Mouse (Mus musculus): Measurements from ENCODE around the gene Srrm4. TPM values are rescaled to one million over a fixed set of nuclear protein-coding genes. Genes with fewer than 3 reads are reported as not detected.

Gene Srrm4
- polyA plus RNA-seq, 1 experiment from 2014 or later = 0.88 TPM

- no peak overlapping the region for H3K4me2 ChIP-seq (ENCODE audit: low read length)
- no peak for ATAC-seq (ENCODE audit: insufficient number of reproducible peaks, insufficient read depth, low FRiP score, low read depth)
- no peak overlapping the region for H3K27ac ChIP-seq (replicated peaks in 1 of 2; ENCODE audit: control insufficient read depth in 1 of 2, insufficient read depth in 1 of 2, low read depth in 2 of 2, low read length in 2 of 2)
- H3K9ac ChIP-seq (ENCODE audit: low read length) = no peak overlapping the region
- no peaks in the 10 kb centered on the region for H3K36me3 ChIP-seq (ENCODE audit: control insufficient read depth, insufficient read depth, low read length)
- H3K9me3 ChIP-seq (ENCODE audit: control insufficient read depth, low read length) = no peaks in the 10 kb centered on the region
- 0 out of 4 replicates have a peak, but pooled peaks cover 0 to 2% of the 10 kb centered on the region in 2 experiments for H3K4me1 ChIP-seq (ENCODE audit: control insufficient read depth in 2 of 2, insufficient read depth in 2 of 2, low read length in 2 of 2)
- WGBS = 81% methylated on average over 3 of the region's 3 CpGs
- no peaks in the 10 kb centered on the region for H3K27me3 ChIP-seq (ENCODE audit: control insufficient read depth, insufficient read depth, low read length)
- H3K4me3 ChIP-seq (ENCODE audit: control insufficient read depth in 1 of 2, insufficient read depth in 1 of 2, low read depth in 1 of 2, low read length in 2 of 2) = no peak overlapping the region
These were observed 190.8 kb downstream of the Srrm4 start for GRCm38 (mm10) chr5:116400801-116401200.

DNA sequence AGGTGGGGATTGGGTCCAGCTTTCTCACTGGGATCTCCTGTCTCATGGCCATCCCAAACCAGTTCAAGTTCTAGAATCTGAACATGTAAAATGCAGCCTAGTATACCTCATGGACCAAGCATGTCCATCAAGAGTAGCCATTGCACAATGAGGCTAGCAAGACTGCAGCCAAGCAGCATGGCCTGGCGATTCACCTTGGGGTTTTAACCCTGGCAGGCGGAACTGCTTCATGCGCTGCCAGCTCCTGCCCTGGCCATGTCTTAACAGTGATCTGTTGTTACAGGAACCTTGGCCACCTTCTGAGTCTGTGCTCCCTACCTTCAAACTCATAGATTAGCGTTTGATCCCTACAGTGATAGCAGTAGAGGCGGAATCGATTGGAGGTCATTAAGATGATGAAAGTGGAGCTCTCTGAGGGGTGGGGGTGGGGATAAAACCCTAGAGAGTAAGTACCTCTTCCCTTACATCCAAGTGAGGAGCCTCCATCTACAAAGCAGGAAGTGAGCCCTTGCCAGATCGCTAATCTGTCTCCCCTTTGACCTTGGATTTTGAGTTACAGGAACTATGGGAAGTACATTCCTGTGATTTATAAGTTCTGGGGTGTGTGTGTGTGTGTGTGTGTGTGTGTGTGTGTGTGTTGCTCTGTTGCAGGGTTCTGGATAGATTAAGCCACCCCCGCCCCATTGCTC, 191.4 kb downstream of the Srrm4 start:
- 69% methylated on average over 8 of the region's 8 CpGs for WGBS
- 0 out of 4 replicates have a peak, but pooled peaks cover 0 to 2% of the 10 kb centered on the region in 2 experiments for H3K4me1 ChIP-seq (ENCODE audit: control insufficient read depth in 2 of 2, insufficient read depth in 2 of 2, low read length in 2 of 2)
- no peak for ATAC-seq (ENCODE audit: insufficient number of reproducible peaks, insufficient read depth, low FRiP score, low read depth)
- H3K27me3 ChIP-seq (ENCODE audit: control insufficient read depth, insufficient read depth, low read length) = no peaks in the 10 kb centered on the region
- no peak overlapping the region for H3K27ac ChIP-seq (replicated peaks in 1 of 2; ENCODE audit: control insufficient read depth in 1 of 2, insufficient read depth in 1 of 2, low read depth in 2 of 2, low read length in 2 of 2)
- H3K36me3 ChIP-seq (ENCODE audit: control insufficient read depth, insufficient read depth, low read length) = no peaks in the 10 kb centered on the region
- no peak overlapping the region for H3K4me2 ChIP-seq (ENCODE audit: low read length)
- no peak overlapping the region for H3K4me3 ChIP-seq (ENCODE audit: control insufficient read depth in 1 of 2, insufficient read depth in 1 of 2, low read depth in 1 of 2, low read length in 2 of 2)
- H3K9ac ChIP-seq (ENCODE audit: low read length) = no peak overlapping the region
- no peaks in the 10 kb centered on the region for H3K9me3 ChIP-seq (ENCODE audit: control insufficient read depth, low read length)

DNA sequence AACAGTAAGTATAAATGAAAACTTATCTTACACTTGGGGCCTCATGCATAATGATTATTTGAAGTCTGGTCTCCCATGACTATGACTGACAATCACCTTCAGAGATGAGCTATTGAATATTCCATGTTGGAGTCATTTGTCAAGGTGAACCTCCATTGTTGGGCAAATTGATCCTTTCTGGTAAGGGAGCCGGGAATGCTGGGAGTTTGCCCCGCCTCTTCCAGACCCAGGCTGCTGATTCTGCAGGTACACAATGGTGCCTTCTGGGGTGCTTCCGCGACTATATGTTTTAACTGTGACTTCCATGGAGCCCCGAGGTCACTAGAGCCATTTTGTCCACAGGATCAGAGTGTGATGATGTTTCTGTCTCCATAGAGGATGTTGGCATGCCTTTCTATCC, 195.5 kb downstream of the Srrm4 start:
- Histone ChIP-seq H3K27me3 (ENCODE audit: control insufficient read depth, insufficient read depth, low read length) (no peaks in the 10 kb centered on the region), H3K9ac (ENCODE audit: low read length) (no peak overlapping the region), H3K4me2 (ENCODE audit: low read length) (no peak overlapping the region), H3K27ac (replicated peaks in 1 of 2; ENCODE audit: control insufficient read depth in 1 of 2, insufficient read depth in 1 of 2, low read depth in 2 of 2, low read length in 2 of 2) (no peak overlapping the region), H3K4me3 (ENCODE audit: control insufficient read depth in 1 of 2, insufficient read depth in 1 of 2, low read depth in 1 of 2, low read length in 2 of 2) (no peak overlapping the region), H3K36me3 (ENCODE audit: control insufficient read depth, insufficient read depth, low read length) (no peaks in the 10 kb centered on the region), H3K4me1 (ENCODE audit: control insufficient read depth in 2 of 2, insufficient read depth in 2 of 2, low read length in 2 of 2) (peaks cover 0 to 4% of the 10 kb centered on the region in 2 experiments; a peak in 2 of 4 replicates), H3K9me3 (ENCODE audit: control insufficient read depth, low read length) (no peaks in the 10 kb centered on the region)
- WGBS = 75% methylated on average over 5 of the region's 5 CpGs
- no peak for ATAC-seq (ENCODE audit: insufficient number of reproducible peaks, insufficient read depth, low FRiP score, low read depth)

DNA sequence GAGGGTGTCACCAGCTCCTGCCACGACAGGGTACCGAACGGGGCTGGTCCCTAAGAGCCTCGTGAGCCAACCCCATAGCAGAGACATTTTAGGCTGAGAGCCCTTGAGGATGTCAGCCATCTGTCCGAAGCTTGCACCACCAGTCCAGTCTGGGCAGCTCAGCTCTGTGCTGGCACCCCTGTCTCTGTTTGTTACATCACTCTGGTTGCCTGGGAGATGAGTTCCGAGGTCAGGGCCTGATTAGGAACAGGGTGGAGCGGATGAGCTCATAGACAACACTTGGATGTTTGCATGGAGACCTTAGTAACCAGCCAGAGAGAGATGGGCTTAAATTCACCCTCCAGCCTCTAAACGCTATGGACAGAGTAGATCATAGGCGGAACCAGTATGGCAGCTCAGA, 199.0 kb downstream of the Srrm4 start:
- Histone ChIP-seq H3K4me2 (ENCODE audit: low read length) (no peak overlapping the region), H3K9me3 (ENCODE audit: control insufficient read depth, low read length) (no peaks in the 10 kb centered on the region), H3K9ac (ENCODE audit: low read length) (no peak overlapping the region), H3K27ac (replicated peaks in 1 of 2; ENCODE audit: control insufficient read depth in 1 of 2, insufficient read depth in 1 of 2, low read depth in 2 of 2, low read length in 2 of 2) (no peak overlapping the region), H3K4me3 (ENCODE audit: control insufficient read depth in 1 of 2, insufficient read depth in 1 of 2, low read depth in 1 of 2, low read length in 2 of 2) (no peak overlapping the region), H3K36me3 (ENCODE audit: control insufficient read depth, insufficient read depth, low read length) (no peaks in the 10 kb centered on the region), H3K4me1 (ENCODE audit: control insufficient read depth in 2 of 2, insufficient read depth in 2 of 2, low read length in 2 of 2) (peaks cover 12 to 13% of the 10 kb centered on the region in 2 experiments), H3K27me3 (ENCODE audit: control insufficient read depth, insufficient read depth, low read length) (no peaks in the 10 kb centered on the region)
- 53% methylated on average over 9 of the region's 9 CpGs for WGBS
- ATAC-seq (ENCODE audit: insufficient number of reproducible peaks, insufficient read depth, low FRiP score, low read depth) = no peak

GRCm38 (mm10) chr5:116389856-116390542, 201.6 kb downstream of the Srrm4 start:
- 31% methylated on average over 15 of the region's 15 CpGs for WGBS
- no peak overlapping the region for H3K4me3 ChIP-seq (ENCODE audit: control insufficient read depth in 1 of 2, insufficient read depth in 1 of 2, low read depth in 1 of 2, low read length in 2 of 2)
- peaks cover 8 to 13% of the 10 kb centered on the region in 2 experiments for H3K4me1 ChIP-seq (ENCODE audit: control insufficient read depth in 2 of 2, insufficient read depth in 2 of 2, low read length in 2 of 2)
- no peaks in the 10 kb centered on the region for H3K9me3 ChIP-seq (ENCODE audit: control insufficient read depth, low read length)
- no peak overlapping the region for H3K27ac ChIP-seq (replicated peaks in 1 of 2; ENCODE audit: control insufficient read depth in 1 of 2, insufficient read depth in 1 of 2, low read depth in 2 of 2, low read length in 2 of 2)
- H3K36me3 ChIP-seq (ENCODE audit: control insufficient read depth, insufficient read depth, low read length) = no peaks in the 10 kb centered on the region
- no peak overlapping the region for H3K9ac ChIP-seq (ENCODE audit: low read length)
- ATAC-seq (ENCODE audit: insufficient number of reproducible peaks, insufficient read depth, low FRiP score, low read depth) = peak; percentile 70; the same call in 1 of the 2 replicates
- peak overlapping the region; percentile 31; the same call in 1 of the 2 replicates for H3K4me2 ChIP-seq (ENCODE audit: low read length)
- H3K27me3 ChIP-seq (ENCODE audit: control insufficient read depth, insufficient read depth, low read length) = no peaks in the 10 kb centered on the region

DNA sequence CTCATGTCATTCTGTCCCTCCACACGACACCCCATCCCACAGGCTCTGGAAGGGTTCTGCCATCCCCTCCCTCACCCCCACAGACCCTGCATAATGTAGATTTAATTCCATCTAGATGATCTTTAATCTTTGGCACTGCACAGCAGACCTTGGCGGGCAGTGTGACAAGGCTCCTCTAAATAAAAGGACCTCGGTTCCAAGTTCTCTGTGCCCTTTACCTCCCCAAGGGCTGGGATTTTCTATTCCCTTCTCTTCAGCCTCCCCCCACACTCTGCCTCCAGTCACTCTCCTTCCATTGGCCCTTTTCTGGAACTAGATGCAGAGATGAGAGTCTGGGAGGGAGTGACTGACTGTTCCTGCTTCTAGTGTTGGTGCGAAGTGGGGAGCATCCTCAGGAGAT, 202.3 kb downstream of the Srrm4 start:
- ATAC-seq (ENCODE audit: insufficient number of reproducible peaks, insufficient read depth, low FRiP score, low read depth) = no peak
- no peaks in the 10 kb centered on the region for H3K27me3 ChIP-seq (ENCODE audit: control insufficient read depth, insufficient read depth, low read length)
- H3K4me2 ChIP-seq (ENCODE audit: low read length) = no peak overlapping the region
- no peak overlapping the region for H3K4me3 ChIP-seq (ENCODE audit: control insufficient read depth in 1 of 2, insufficient read depth in 1 of 2, low read depth in 1 of 2, low read length in 2 of 2)
- H3K36me3 ChIP-seq (ENCODE audit: control insufficient read depth, insufficient read depth, low read length) = no peaks in the 10 kb centered on the region
- peaks cover 7 to 13% of the 10 kb centered on the region in 2 experiments for H3K4me1 ChIP-seq (ENCODE audit: control insufficient read depth in 2 of 2, insufficient read depth in 2 of 2, low read length in 2 of 2)
- no peak overlapping the region for H3K27ac ChIP-seq (replicated peaks in 1 of 2; ENCODE audit: control insufficient read depth in 1 of 2, insufficient read depth in 1 of 2, low read depth in 2 of 2, low read length in 2 of 2)
- H3K9ac ChIP-seq (ENCODE audit: low read length) = no peak overlapping the region
- H3K9me3 ChIP-seq (ENCODE audit: control insufficient read depth, low read length) = no peaks in the 10 kb centered on the region
- 63% methylated on average over 4 of the region's 4 CpGs for WGBS

Measured in heart, embryonic 14.5 days (tissue).